Mouse (Mus musculus): ENCODE results near the gene Trim50. TPM values are rescaled to one million over a fixed set of nuclear protein-coding genes. Genes with fewer than 3 reads are reported as not detected.

Gene Trim50
- total RNA-seq (2021): not detected
- long read RNA-seq, experiment 1: 0 reads
- long read RNA-seq, experiment 2: 0 reads

DNA sequence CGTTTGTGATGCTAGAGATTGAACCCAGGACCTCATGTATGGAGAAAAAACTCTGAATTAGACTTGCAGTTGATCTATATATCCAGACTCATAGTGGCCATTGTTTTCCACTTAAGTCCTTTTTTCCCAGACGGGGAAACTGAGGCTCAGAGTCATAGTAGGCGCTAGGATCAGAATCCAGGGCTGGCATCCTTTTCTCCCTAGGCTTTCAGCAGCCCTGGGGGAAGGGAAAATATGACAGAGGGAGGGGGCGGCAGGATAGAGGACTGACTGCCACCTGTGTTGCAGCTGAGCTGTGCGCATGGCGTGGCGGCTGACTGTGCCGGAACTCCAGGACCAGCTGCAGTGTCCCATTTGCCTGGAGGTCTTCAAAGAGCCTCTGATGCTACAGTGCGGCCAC is at the start of gene Trim50:
TSS of gene Trim50 (plus strand) at position 301 of the 400 bp plus-strand sequence.
- no peak for DNase-seq (ENCODE audit: low spot score in 2 of 2)

- DNase-seq (ENCODE audit: low spot score in 2 of 2): no peak
These were observed 46.7 kb upstream of the Trim50 start for GRCm38 (mm10) chr5:135306321-135306965.

GRCm38 (mm10) chr5:135316177-135316576 is 36.9 kb upstream of the Trim50 start:
- DNase-seq (ENCODE audit: low spot score in 2 of 2): no peak

- no peak for DNase-seq (ENCODE audit: low spot score in 2 of 2)
These were observed 33.2 kb upstream of the Trim50 start for GRCm38 (mm10) chr5:135319856-135320255.

GRCm38 (mm10) chr5:135322197-135322596 is 30.9 kb upstream of the Trim50 start:
- DNase-seq (ENCODE audit: low spot score in 2 of 2): no peak

GRCm38 (mm10) chr5:135326121-135326659 is 26.9 kb upstream of the Trim50 start:
- no peak for DNase-seq (ENCODE audit: low spot score in 2 of 2)

DNA sequence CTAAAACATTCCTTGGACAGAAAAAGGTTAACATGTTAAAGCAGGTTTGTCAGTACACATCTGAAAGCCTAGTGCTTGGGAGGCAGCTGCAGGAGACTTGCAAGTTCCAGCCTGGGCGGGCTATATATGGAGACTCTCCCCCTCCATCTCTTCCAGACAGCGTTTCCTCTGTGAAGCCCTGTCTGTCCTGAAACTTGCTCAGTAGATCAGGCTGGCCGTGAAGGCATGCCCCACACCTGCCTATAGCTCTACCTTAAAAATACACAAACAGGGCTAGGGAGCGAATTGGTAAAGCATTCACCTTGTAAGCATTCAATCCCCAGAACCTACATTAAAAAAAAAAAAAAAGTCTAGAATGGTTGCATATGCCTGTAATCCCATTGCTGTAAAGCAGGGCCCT is 23.6 kb upstream of the Trim50 start:
- no peak for DNase-seq (ENCODE audit: low spot score in 2 of 2)

DNA sequence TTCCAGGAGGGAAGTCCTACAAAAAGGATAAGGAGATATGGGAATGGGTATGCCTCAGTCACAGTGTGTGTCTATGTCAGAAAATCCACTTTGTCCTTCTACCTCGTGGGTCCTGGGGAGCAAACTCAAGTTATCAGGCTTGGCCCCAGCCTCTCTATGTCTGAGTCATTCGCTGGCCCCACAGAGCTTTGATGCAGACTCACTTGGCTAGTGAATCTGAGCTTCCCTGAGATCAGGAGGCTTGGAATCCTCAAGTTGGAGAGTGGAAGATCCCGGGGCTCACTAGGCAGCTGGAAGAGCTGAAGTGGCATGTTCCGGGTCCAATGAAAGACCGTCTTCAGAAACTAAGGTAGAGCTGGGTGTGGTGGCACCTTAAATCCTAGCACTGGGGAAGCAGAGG is 22.9 kb upstream of the Trim50 start:
- no peak for DNase-seq (ENCODE audit: low spot score in 2 of 2)

DNA sequence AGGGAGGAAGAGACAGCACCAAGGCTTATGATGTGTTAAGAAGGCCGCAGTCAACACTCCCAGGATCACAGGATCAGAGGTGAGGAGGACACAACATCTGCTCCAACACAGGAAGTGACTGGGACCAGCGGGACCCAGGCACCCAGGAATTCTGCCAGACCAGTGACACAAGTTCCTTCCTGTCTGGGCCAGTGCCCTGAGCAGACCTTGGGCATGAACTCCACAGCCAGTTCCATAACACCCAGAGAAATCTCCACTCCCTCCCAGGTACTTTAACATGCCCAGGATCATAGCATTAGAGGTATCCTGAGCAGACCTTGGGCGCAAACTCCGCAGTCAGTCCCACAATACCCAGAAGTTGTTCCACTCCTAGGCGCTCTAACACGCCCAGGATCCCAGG is 21.9 kb upstream of the Trim50 start:
- DNase-seq (ENCODE audit: low spot score in 2 of 2): no peak

DNA sequence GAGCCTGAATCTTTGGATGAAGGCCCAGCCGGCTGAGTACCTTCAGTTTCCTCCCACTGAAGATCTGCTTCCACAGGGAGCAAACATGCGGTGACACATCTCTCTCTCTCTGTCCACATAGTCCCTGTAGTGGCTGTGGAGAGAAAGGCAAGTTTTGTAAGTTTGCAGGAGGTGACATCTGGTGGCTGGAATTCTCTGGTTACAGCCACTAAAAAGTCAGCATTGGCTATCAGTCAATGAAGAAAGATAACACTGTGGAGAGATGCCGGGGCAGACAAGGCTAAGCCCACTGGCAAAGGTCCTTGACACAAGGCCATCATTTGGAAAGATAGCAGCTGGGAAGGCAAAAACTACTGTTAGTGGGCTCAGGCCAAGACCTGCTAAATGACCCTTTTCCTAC is 15.5 kb upstream of the Trim50 start:
- DNase-seq (ENCODE audit: low spot score in 2 of 2): no peak

- DNase-seq (ENCODE audit: low spot score in 2 of 2): no peak
These were observed 7.1 kb upstream of the Trim50 start for GRCm38 (mm10) chr5:135345989-135346388.

DNA sequence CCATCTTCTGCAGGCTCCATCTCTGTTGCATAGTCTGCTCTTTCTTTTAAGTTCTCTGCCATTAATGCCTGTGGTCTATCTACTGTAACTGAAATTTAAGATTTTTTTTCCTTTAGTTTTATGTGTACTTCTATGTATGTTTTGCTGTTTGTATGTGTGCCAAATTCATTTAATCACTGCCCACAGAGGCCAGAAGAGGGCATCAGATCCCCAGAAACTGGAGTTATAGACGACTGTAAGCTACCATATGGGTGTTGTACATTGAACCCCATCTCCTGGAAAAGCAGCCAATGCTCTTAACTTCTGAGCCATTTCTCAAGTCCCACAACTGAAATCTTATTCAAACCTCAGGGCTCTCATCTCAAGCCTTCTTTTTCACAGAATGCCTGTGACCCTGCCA is 6.7 kb upstream of the Trim50 start:
- DNase-seq (ENCODE audit: low spot score in 2 of 2): no peak

- no peak for DNase-seq (ENCODE audit: low spot score in 2 of 2)
These were observed 5.5 kb upstream of the Trim50 start for GRCm38 (mm10) chr5:135347511-135348011.

DNA sequence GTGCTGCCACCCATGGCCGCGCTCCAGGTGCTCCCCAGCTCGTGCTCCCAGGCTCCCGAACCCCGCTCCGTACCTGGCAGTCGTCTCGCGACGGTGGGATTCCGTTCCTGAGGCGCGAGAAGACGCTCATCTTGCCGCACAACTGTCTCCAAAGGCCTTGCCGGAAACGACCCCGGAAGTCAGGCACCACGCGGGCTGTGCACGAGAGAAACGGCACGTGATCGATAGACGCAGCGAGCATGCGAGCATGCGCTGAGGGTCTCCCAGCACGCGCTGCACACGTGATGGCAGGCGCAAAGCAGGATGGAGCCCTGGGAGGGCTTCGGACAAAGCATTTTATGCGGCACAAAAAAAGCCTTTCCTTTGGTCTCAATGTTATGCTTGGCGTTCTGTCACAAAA is 3.2 kb upstream of the Trim50 start, which contains the start of gene Fkbp6:
TSS of gene Fkbp6 (minus strand) at position 183 of the 400 bp plus-strand sequence.
- no peak for DNase-seq (ENCODE audit: low spot score in 2 of 2)

DNA sequence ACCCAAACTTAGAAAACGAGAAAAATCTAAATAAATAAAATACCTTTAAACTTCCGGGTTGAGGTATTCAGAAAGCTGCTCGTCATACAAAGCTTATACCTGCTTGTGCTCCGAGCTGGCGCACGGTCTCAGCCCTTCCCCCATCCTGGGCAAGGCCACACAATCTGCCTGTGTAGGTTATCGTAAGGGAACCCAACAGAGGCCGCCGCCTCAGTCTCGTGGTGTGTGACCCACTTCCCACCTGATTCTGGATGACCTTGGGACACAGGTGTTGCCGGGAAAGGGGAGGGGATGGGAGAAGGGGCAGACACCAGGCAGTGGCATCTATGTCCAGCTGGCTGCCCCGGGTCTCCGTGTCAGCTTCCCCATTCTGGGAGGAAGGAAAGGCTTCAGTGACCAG is 1.5 kb upstream of the Trim50 start:
- no peak for DNase-seq (ENCODE audit: low spot score in 2 of 2)

DNA sequence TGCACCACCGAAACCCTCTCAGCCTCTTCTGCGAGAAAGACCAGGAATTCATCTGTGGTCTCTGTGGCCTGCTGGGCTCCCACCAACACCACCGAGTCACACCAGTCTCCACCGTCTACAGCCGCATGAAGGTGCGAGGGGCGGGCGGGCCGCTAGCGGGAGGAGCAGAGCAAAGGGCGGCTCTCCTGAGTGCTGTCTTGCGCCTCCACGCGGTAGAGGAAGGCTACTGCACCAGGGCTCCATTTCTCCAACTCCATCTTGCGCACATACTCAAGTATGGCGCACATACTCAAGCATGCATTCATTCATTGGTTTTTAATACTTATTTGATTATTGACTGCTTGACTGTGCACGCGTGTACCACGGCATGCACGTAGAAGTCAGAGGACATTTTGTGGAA is 469 bp downstream of the Trim50 start:
- DNase-seq (ENCODE audit: low spot score in 2 of 2): no peak

DNA sequence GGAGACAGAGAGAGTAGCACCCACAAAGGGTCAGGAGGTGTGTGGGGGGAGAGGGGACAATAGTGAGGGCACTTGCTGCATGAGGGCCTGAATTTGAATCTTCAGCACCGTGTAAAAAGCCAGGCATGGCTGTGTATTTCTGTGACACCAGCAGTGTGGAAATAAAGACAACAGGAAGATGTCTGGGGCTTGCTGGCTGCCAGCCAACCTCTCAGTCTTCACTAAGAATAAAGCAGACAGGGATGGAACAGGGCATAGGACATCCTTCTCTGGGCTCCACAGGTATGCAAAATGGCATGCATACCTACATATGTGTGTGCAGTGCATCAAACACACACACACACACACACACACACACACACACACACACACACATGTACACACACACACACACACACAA is 3.0 kb downstream of the Trim50 start:
- DNase-seq (ENCODE audit: low spot score in 2 of 2): no peak

DNA sequence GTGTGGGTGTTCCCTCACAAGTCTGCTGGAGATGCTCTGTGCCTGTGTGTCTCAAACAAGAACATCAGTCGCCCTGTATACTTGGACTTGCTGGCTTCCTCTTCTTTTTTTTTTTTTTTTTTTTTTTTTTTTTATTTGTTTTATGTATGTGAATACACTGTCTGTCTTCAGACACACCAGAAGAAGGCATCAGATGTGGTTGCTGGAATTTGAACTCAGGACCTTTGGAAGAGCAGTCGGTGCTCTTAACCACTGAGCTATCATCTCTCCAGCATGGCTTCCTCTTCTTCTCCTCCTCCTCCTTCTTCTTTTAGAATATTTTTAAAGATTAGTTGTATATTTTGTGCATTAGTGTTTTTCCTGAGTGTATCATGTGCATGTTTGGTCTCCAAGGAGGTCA is 4.5 kb downstream of the Trim50 start:
- peak; percentile 55 to 70 for DNase-seq (ENCODE audit: low spot score in 2 of 2)

DNA sequence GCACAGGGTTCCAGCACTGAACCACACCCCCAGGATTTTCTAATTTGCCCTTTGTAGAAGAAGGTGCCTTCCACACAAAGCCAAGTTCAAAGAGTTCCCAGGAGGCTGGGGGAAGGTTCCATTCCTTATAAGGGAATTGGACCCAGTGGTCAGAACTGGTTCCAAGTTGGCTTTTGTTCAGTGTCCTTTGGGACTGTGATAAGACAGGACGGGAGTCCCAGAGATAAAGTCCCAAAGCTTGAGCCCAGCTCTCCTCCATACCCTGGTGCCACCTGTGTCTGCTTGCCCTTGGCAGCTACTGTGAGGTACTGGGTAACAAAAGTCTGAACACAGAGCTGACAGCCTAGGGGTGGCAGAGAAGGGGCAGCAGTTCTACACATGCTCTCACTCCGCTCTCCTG is 6.7 kb downstream of the Trim50 start:
- no peak for DNase-seq (ENCODE audit: low spot score in 2 of 2)

GRCm38 (mm10) chr5:135362572-135362971 is 9.5 kb downstream of the Trim50 start:
- no peak for DNase-seq (ENCODE audit: low spot score in 2 of 2)

- no peak for DNase-seq (ENCODE audit: low spot score in 2 of 2)
These were observed 10.4 kb downstream of the Trim50 start for GRCm38 (mm10) chr5:135363540-135363939.

DNA sequence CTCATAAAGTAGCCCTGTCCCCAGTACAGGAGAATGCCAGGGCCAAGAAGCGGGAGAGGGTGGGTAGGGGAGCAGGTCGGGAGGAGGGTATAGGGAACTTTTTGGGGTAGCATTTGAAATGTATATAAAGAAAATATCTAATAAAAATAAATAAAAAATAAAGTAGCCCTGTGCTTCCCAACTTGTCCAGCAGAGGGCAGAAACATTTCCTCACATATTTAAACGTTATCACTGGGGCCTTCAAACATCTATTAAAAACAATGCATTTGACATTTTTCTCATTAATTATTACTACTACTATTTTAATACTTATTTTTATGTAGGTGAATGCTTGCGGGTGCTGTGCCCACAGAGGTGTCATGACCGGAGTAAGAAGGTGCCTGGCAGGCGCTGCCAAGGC is 14.7 kb downstream of the Trim50 start:
- no peak for DNase-seq (ENCODE audit: low spot score in 2 of 2)

DNA sequence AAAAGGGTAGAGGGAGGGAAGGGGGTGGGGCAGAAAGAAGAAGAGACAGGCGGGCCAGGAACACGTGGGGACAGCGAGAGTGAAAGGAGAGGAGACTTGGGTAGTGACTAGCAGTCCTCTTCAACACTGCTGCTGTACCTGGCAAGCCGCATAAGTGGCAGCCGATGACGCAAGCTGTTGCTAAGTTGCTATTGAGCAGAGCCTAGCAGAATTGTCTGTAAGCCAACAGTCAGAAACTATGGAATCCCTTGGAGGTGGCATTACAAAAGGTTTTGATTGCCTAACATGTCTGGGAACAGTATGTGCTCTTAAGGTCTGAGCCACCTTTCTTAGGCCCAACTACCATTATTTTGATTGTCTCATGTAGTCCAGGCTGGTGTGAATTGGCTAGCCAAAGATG is 15.2 kb downstream of the Trim50 start:
- no peak for DNase-seq (ENCODE audit: low spot score in 2 of 2)

Measured in gastrocnemius, postnatal 4 days (tissue).